Mouse (Mus musculus) lung, postnatal 36 days (tissue): ENCODE data around the gene Sva.

Experiments used
- DNase-seq: peaks from one replicate; pipeline ENCODE4 v3.0.0; 2022; ENCODE audit warnings: mixed read lengths

Sva gene

DNA sequence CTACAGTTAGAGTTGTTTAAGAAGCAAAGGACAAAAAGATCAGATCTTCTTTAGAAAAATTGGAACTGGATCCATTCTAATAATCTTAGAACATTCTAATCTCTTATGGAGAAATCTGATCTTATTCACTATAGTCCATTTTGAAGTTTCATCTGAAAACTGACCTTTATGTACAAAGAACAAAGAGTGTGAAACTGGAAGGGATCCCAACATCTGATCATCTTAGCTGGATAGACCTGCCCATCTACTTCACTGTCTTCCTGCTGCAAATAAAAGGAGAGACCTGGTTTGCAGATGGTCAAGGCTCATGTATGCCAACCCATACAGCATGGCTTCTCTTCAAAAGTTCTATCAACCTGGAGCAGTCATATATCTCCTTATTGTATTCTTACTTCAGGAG lies at the start of gene Sva:
Gene Sva (plus strand): TSS at position 301 of the 400 bp plus-strand sequence.
- no peak for DNase-seq
